Mouse (Mus musculus) brain, embryonic 18.5 days (tissue): ENCODE results near the gene Ndufb2.

Experiments used
- DNase-seq: peaks from one replicate; pipeline ENCODE4 v3.0.0-alpha.2; 2012; ENCODE audit warnings: low read depth, low spot score

The Ndufb2 gene

DNA sequence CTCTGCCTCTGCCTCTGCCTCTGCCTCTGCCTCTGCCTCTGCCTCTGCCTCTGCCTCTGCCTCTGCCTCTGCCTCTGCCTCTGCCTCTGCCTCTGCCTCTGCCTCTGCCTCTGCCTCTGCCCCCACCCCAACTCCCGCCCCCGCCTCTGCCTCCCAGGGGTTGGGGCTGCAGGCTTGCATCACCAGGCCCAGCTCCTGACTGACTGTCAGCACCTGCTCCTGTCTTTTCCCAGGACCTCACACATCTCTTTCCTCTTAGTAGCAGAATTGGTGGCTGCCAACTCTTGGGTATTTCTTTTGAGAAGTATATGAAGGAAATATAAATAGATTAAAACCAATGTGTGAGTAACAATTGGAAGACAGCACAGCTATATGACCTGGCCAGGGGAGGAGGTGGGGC, 11.8 kb upstream of the Ndufb2 start:
- DNase-seq = no peak

- no peak for DNase-seq
Observed at GRCm38 (mm10) chr6:39581087-39581784, 11.1 kb upstream of the Ndufb2 start.

DNA sequence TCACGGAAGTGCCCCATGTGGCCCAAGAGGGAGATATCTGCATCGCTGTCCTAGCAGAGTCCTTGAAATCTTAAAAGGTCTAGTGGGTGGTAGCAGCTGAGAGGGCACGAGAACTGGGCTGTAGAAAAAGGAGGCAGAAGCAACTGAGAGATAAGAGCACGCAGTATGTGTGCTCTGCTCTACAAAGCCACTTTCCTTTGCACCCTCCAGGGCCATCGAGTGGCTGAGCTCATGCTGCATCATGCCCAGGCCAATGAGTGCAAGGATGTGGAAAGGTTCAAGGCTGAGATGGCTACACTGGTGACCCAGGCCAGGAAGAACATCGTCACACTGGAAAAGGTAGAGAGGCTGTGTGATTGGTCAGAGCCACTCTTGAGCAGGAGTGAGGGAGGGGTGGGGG, 6.9 kb upstream of the Ndufb2 start, which contains the start of gene Gm42420:
Gm42420 (plus strand) TSS at position 237 of the 400 bp plus-strand sequence.
- no peak for DNase-seq

- no peak for DNase-seq
Observed at GRCm38 (mm10) chr6:39591481-39591880, 893 bp upstream of the Ndufb2 start.

- DNase-seq = no peak
Observed at GRCm38 (mm10) chr6:39600851-39601250, 8.5 kb downstream of the Ndufb2 start.

DNA sequence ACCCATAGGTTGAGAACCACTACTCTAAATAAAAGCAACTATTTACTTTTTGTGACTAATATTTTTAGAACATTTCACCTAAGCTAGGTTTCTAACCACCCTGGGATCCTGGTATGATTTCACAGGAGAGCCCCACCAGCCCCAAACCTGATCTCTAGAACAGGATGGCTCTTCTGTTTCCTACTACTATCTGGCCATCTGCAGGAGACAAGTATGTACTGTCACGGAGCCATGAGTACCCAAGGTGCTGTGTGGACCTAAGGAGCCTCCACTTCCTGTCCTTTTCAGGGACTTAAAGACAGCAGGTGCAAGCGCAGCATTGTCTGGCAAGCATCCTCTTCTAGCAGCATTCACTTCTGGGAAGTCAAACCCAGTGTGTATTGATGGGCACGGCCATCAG, 9.5 kb downstream of the Ndufb2 start:
- DNase-seq = no peak

GRCm38 (mm10) chr6:39604565-39604964, 12.2 kb downstream of the Ndufb2 start:
- DNase-seq = no peak

GRCm38 (mm10) chr6:39606056-39606455, 13.7 kb downstream of the Ndufb2 start:
- DNase-seq = no peak

GRCm38 (mm10) chr6:39606862-39607261, 14.5 kb downstream of the Ndufb2 start:
- no peak for DNase-seq

GRCm38 (mm10) chr6:39607365-39607764, 15.0 kb downstream of the Ndufb2 start:
- no peak for DNase-seq

DNA sequence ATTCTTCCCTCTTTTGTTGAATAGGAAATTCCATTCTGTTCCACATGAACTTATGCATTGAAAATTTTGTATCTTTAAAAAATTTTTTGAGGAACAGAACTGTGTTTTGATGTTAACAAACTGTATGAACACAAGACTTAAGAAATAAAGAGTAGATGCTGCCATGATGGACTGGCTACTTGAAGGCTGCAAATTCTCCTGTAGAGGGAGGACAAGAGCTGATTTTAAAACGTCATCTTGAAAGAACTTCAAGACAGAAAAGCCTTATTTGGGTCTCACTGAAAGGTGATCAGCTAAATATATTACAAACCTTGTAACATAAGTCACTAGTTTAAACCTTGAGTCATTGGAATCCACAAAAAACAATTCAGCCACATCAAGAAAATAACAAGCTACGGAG, 17.8 kb downstream of the Ndufb2 start:
- no peak for DNase-seq

GRCm38 (mm10) chr6:39611296-39611695, 18.9 kb downstream of the Ndufb2 start:
- no peak for DNase-seq
